Mouse (Mus musculus) myocyte (in vitro differentiated cells): ENCODE results near the gene Trp53i13.

ENCODE experiments used
- MAX ChIP-seq: IDR thresholded peaks from one replicate; pipeline ENCODE4 v1.6.1; 2011; ENCODE audit warnings: low read depth, mild to moderate bottlenecking, control low read depth
- SRF ChIP-seq: IDR thresholded peaks from one replicate; pipeline ENCODE4 v1.6.1; 2011; ENCODE audit warnings: low read depth; ENCODE audit not compliant: control insufficient read depth, insufficient read length

- no peak for TF ChIP-seq SRF
- no peak for TF ChIP-seq MAX
These were observed 32.1 kb downstream of the Trp53i13 start for GRCm38 (mm10) chr11:77483510-77484255.
